Mouse (Mus musculus) kidney, postnatal 14 days (tissue): ENCODE data around the gene Abcc3.

Source experiments
- DNase-seq: peaks from one replicate; pipeline ENCODE4 v3.0.0; 2022; ENCODE audit warnings: mixed read lengths

Abcc3 gene

GRCm38 (mm10) chr11:94349839-94350238, 43.0 kb downstream of the Abcc3 start:
- DNase-seq: no peak

DNA sequence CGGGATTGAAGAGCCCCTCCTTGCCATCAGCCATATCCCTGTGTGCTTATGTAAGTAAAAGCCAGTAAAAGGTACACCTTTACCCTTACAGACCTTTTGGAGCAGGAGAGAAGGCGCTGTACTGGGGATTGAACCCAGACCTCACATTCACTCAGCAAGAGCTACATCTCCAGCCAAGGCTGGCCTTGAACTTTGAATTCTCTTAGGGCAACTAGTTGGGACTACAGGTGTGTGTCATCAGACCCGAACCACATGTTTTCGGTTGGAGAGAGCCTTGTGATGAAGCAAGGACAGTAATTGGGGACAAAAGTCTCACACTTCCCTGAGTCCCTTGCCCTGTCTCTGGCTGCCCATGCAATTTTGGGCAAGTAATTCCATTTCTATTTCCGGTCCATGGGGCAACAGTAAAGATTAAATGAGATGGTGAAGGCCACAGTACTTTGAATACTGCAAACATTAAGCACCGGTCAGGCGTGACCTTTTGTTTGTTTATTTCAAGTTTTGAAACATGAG, 45.7 kb downstream of the Abcc3 start:
- DNase-seq: no peak

DNA sequence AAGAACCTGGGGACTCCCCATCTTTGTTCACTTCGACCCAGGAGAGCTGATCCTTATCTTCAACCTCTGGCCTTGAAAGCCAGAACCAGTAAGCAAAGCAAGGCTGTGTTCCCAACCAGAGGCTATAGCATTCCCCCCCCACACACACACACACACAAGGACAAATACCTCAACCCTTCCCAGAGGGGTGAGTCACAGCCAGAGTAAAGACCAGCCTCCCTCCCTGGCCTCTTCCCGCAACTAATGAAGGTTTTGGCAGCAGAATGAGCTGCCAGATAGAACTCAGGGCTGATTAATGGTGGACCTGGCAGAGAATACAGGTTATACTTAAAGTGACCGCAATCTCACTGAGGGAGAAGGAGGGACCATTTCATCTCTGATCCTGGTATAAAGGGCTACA, 46.2 kb downstream of the Abcc3 start:
- DNase-seq: peak; percentile 44

GRCm38 (mm10) chr11:94345926-94346325, 46.9 kb downstream of the Abcc3 start:
- no peak for DNase-seq

DNA sequence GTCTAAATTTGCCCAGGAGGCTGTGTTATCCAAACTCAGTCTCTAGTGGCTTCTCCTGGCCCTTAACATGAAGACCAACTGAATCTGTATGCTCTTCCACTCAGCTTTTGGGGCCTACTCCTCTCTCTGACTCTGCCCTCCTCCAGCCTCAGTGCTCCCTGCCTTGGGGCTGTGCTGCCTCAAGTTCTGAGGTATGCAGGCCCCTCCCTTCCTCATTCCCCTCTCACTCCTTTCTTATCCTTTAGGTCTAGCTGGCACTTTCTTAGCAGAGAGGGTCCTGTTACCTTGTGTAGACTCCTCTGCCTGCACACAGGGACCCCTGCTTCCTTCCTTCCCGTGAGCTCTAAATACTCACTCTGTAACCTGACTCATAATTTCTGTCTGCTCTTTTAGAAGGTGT, 48.3 kb downstream of the Abcc3 start:
- no peak for DNase-seq

GRCm38 (mm10) chr11:94343955-94344358, 48.8 kb downstream of the Abcc3 start:
- DNase-seq: no peak

GRCm38 (mm10) chr11:94342114-94342905, 50.5 kb downstream of the Abcc3 start:
- no peak for DNase-seq

DNA sequence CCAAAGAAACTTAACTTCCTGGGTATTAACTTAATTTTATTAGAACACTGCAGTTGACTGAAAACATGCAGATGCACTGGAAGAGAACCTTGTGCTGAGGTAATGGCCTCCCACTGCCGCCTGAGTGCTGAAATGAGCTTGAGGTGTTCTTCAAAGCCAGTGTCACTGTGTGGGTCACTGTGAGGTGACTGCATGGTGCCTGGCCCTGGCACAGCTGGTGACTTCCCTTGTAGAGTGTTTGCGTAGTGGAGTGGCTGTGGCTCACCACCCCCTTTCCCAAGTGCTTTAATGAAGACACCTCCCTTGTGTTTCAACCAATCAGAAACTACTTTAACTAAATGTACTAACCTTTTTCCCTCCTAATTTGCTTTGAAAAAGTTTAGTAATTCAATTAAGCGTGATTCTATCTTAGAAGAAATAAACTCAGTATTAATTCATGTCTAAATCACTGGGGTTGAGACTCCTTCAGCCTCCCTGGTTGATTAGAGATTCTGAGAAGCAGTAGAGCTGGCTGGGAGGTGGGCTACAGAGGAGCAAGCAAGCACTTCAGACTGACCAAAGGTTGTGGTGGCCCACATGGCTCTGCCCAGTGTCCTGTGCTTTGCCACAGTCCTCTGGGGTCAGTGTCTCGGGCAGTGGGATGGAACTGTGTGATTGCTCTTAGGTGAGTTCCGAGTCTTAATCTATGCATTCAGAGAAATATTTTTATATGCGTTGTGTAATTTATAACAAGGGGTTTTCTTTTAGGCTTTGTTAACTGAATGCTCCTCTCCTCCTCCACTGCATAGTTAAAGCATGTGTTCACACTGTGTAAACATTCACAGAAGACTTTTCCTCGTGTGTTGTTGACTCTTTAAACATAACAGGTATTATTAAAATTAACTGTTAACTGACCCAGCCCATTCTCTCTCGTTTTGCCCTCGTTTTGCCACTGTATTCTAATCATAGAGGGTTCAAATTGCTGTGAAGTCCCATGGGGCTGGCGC, 51.6 kb downstream of the Abcc3 start:
- DNase-seq: peak; percentile 59

- peak; percentile 75 for DNase-seq
These were observed 52.8 kb downstream of the Abcc3 start for GRCm38 (mm10) chr11:94339732-94340585.

GRCm38 (mm10) chr11:94338347-94338746, 54.5 kb downstream of the Abcc3 start:
- no peak for DNase-seq

DNA sequence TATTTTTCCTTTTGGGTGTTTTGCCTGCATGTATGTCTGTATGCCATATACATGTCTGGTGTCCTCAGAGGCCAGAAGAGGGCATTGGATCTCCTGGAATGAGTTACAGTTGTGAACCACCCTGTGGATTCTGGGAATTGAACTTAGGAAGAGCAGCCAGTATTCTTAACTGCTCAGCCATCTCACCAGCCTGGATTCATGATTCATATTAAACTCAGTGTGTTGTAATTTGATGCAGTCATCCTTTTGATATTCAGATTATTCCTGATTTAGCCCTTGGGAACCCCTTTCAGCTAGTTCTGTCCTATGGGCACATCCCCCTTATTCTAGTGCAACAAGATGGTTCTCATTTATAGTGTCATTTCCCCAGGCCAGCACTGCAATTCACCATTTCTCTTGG, 56.2 kb downstream of the Abcc3 start:
- no peak for DNase-seq

- peak; percentile 22 for DNase-seq
These were observed 58.3 kb downstream of the Abcc3 start for GRCm38 (mm10) chr11:94334386-94334968.

- DNase-seq: no peak
These were observed 60.1 kb downstream of the Abcc3 start for GRCm38 (mm10) chr11:94332726-94333125.

- no peak for DNase-seq
These were observed 62.6 kb downstream of the Abcc3 start for GRCm38 (mm10) chr11:94330211-94330610.

- DNase-seq: peak; percentile 67
These were observed 63.4 kb downstream of the Abcc3 start for GRCm38 (mm10) chr11:94329270-94329891.

- DNase-seq: no peak
These were observed 64.2 kb downstream of the Abcc3 start for GRCm38 (mm10) chr11:94328644-94329025.

DNA sequence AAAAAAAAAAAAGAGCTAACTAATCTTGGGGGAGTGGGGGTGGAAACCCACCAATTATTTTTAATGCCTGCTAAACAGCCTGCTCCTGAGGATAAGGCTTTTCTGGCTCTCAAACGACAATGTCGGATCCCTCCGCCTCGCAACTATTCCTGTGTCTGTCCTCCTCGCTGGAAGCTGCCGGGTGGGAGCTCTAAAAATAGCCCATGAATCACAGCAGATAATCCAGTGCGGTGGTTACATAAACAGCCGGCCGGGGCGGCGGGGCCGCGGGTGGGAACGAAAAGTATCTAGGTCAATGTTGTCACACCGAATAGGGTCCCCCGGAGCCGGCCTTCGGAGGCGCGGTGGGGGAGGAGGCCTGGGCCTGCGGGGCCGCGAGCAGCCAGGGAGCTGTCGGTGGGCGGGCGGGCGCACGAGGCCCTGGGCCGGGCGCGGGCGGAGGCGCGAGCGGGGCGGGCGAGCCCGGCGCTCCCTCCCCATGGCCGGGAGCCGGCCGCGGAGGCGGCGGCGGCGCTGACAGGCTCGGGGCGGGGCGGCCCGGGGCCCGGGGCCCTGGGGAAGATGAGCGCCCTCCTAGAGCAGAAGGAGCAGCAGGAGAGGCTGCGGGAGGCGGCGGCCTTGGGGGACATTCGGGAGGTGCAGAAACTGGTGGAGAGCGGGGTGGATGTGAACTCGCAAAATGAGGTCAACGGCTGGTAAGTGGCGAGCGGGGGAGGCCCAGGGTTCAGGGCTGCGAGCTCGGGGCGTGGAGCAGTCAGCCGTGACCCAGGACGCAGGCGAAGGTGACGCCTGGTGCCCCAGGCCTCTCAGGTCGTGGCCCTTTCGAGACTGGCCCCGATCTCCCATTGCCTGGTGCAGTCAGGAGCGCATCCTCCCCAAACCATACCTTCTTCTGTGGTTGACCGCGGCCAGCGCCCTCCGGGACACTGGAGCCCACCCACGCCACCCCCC, 64.8 kb downstream of the Abcc3 start, which contains the start of gene Ankrd40:
Ankrd40 (plus strand) TSS at position 309 of the 951 bp plus-strand sequence.
- DNase-seq: peak; percentile 96

DNA sequence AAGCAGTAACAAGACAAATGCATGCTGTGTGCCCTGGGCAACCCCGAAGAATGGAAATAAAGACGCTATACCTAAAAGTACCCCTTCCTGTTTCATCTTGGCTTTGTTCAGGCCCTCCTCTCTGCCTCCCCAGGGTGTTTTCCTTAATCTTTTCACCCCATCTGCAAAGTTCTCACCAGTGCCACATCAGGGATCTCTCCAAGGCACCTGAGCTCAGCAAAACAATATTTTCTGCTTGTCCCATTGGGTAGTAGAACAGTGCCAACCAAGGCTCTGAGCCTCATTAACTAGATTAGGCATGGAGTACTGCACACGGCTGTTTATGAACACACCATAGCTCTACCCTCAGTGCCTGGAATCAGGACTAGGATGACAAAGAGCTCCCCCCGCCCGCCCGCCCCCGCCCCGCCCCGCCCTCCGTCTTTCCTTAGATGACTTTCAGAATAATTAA, 65.8 kb downstream of the Abcc3 start:
- peak; percentile 44 for DNase-seq

- no peak for DNase-seq
These were observed 68.2 kb downstream of the Abcc3 start for GRCm38 (mm10) chr11:94324618-94325017.

- no peak for DNase-seq
These were observed 69.4 kb downstream of the Abcc3 start for GRCm38 (mm10) chr11:94323271-94323925.
